Mouse (Mus musculus) stomach, postnatal 0 days (tissue): ENCODE measurements around the gene Ccdc141. TPM values are rescaled to one million over a fixed set of nuclear protein-coding genes. Genes with fewer than 3 reads are reported as not detected.

ENCODE experiments used
- ATAC-seq: fragments of 200-750 bp; cut with Nextera tagmentation; 2 replicates; pipeline ENCODE4 v1.8.0; 2017; ENCODE audit not compliant: low FRiP score, low TSS enrichment
- DNase-seq: peaks from one replicate; pipeline ENCODE4 v3.0.0-alpha.2; 2016; ENCODE audit warnings: low spot score
- H3K27ac ChIP-seq: fragments of 300-500 bp; sonication (generic); replicated peaks from 2 replicates; pipeline ENCODE4 v1.5.1; 2014; ENCODE audit warnings: mild to moderate bottlenecking, control low read depth
- H3K27me3 ChIP-seq: fragments of 300-500 bp; sonication (generic); 2 replicates; pipeline ENCODE4 v1.6.1; 2014; ENCODE audit warnings: low read length; ENCODE audit not compliant: control insufficient read depth, insufficient read depth
- H3K36me3 ChIP-seq: fragments of 300-500 bp; sonication (generic); 2 replicates; pipeline ENCODE4 v1.6.1; 2014; ENCODE audit warnings: low read length, mixed read lengths; ENCODE audit not compliant: control insufficient read depth, insufficient read depth
- H3K4me1 ChIP-seq: fragments of 300-500 bp; sonication (generic); replicated peaks from 2 replicates; pipeline ENCODE4 v1.6.1; 2014; ENCODE audit warnings: antibody characterized with exemption; ENCODE audit not compliant: control insufficient read depth, insufficient read depth
- H3K4me2 ChIP-seq: fragments of 300-500 bp; sonication (generic); replicated peaks from 2 replicates; pipeline ENCODE4 v1.6.1; 2014; ENCODE audit warnings: low read depth, mild to moderate bottlenecking, control low read depth, moderate library complexity
- H3K4me3 ChIP-seq: fragments of 300-500 bp; sonication (generic); 2 replicates; pipeline ENCODE4 v1.5.1; 2014; ENCODE audit warnings: low read depth, low read length, control low read depth
- H3K9ac ChIP-seq: fragments of 300-500 bp; sonication (generic); 2 replicates; pipeline ENCODE4 v1.6.1; 2014; ENCODE audit warnings: mild to moderate bottlenecking, low read length, control low read depth, mixed read lengths
- H3K9me3 ChIP-seq: fragments of 300-500 bp; sonication (generic); 2 replicates; pipeline ENCODE4 v1.6.1; 2016; ENCODE audit warnings: low read length; ENCODE audit not compliant: control insufficient read depth
- CTCF ChIP-seq: IDR thresholded peaks from 2 replicates; pipeline ENCODE4 v1.5.1; 2016; ENCODE audit warnings: antibody characterized with exemption, low read depth, mild to moderate bottlenecking, moderate library complexity
- EP300 ChIP-seq: optimal IDR thresholded peaks from 2 replicates; pipeline ENCODE3; 2016; ENCODE audit warnings: antibody characterized with exemption
- WGBS: fragments of 180-500 bp; shearing (Covaris S2); extraction: QIAGEN DNeasy Blood & Tissue Kit; methylation state at CpG from one replicate; pipeline ENCODE4 v1.1.7; 2014; 5-methylcytosine and 5-hydroxymethylcytosine counted together
- microRNA-seq: library from miRNA; unstranded; fragments of <30 nt; microRNA quantifications from one replicate; pipeline ENCODE4, GENCODE M21; 2016
- polyA plus RNA-seq: library from polyadenylated mRNA; unstranded; fragments of >200 nt; fragmentation: Nextera tagmentation; extraction: Ambion mirVana; gene quantifications from 2 replicates; pipeline ENCODE4 v1.2.1, GENCODE M21; 2015

The Ccdc141 gene
- polyA plus RNA-seq, 1 experiment from 2014 or later = 6.7 TPM

- Histone ChIP-seq H3K36me3 (no peaks in the 10 kb centered on the region), H3K4me1 (no peaks in the 10 kb centered on the region), H3K4me3 (no peak overlapping the region), H3K9ac (no peak overlapping the region), H3K9me3 (no peaks in the 10 kb centered on the region), H3K4me2 (no peak overlapping the region), H3K27ac (no peak overlapping the region), H3K27me3 (no peaks in the 10 kb centered on the region)
- ATAC-seq = no peak
- TF ChIP-seq CTCF = no peak
- no peak for TF ChIP-seq EP300
- 85% methylated on average over 7 of the region's 7 CpGs for WGBS
- no peak for DNase-seq
Measured at GRCm38 (mm10) chr2:76965542-76965941, 204.9 kb downstream of the Ccdc141 start.

GRCm38 (mm10) chr2:76962045-76962432, 208.4 kb downstream of the Ccdc141 start:
- H3K4me2 ChIP-seq = no peak overlapping the region
- H3K36me3 ChIP-seq = no peaks in the 10 kb centered on the region
- no peaks in the 10 kb centered on the region for H3K9me3 ChIP-seq
- no peaks in the 10 kb centered on the region for H3K27me3 ChIP-seq
- ATAC-seq (no peak), DNase-seq (no peak)
- no peak overlapping the region for H3K9ac ChIP-seq
- no peaks in the 10 kb centered on the region for H3K4me1 ChIP-seq
- WGBS = 40% methylated on average over 6 of the region's 6 CpGs
- H3K4me3 ChIP-seq = no peak overlapping the region
- TF ChIP-seq CTCF (no peak), EP300 (no peak)
- H3K27ac ChIP-seq = no peak overlapping the region

DNA sequence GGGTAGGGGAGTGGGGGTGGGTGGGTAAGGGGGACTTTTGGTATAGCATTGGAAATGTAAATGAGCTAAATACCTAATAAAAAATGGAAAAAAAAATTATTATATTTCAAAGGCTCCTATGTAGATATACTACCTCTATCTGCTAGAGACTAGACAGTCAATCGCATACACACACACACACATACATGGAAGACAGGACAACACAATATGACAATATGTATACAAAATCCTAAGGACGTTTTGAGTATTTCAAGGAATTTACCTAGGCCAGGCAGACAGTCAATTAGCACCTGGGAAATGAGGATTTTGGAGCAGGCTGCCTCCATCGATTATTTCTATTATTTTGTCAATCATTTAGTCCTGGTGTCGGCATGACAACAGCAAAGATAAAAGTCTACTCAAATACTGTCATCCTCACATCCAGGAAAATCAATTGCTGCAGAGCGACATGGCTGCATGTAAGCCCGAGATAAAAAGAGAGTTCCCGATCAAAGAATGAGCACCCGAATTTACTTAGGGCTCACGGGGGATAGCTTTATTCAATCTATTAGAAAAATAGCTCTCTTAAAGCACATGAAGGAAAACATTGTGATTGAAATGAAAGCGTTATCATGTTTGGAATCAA, 208.9 kb downstream of the Ccdc141 start:
- Histone ChIP-seq H3K27me3 (no peaks in the 10 kb centered on the region), H3K4me2 (no peak overlapping the region), H3K9me3 (no peaks in the 10 kb centered on the region), H3K36me3 (no peaks in the 10 kb centered on the region), H3K4me1 (no peaks in the 10 kb centered on the region), H3K4me3 (no peak overlapping the region), H3K27ac (no peak overlapping the region), H3K9ac (no peak overlapping the region)
- DNase-seq = no peak
- TF ChIP-seq EP300 (no peak), CTCF (no peak)
- WGBS = 56% methylated on average over 10 of the region's 10 CpGs
- ATAC-seq = no peak

Small RNA genes lying within 50 kb of the gene (microRNA-seq; reads per million reads assigned to microRNA genes)
- not detected for gene Gm44360

Other genes starting within 250 kb of the Ccdc141 start
- gene Ttn, start 188.1 kb downstream of the Ccdc141 start, polyA plus RNA-seq = 0.70 and 0.73 TPM in 2 replicates
- 7.5 and 7.6 TPM in 2 replicates for gene Sestd1, start 110.0 kb upstream of the Ccdc141 start, polyA plus RNA-seq